In genomic region chrX:157307411-157307810, GRCm38 (mm10) we compare ENCODE assay signal across 8 mouse cellular contexts.
A peak's percentile ranks its signal among the peaks of the same experiment; 100 is the strongest.
DNase-seq lines count a peak whose midpoint lies in the region; ATAC-seq lines count a peak whose summit lies in the region.

No protein-coding gene starts in this region.

- H3K4me1 ChIP-seq in lung, embryonic 15.5 days = no peaks in the 10 kb centered on the region
- peaks cover 3% of the 10 kb centered on the region for H3K4me1 ChIP-seq in forebrain, embryonic 16.5 days (replicated peaks; ENCODE audit: control insufficient read depth, insufficient read depth, low read length)
- H3K4me1 ChIP-seq in midbrain, embryonic 12.5 days = peaks cover 3% of the 10 kb centered on the region; the same call in 1 of the 2 replicates

- H3K9ac ChIP-seq in lung, embryonic 15.5 days = no peak overlapping the region
- H3K9ac ChIP-seq in forebrain, embryonic 16.5 days (replicated peaks; ENCODE audit: low read depth, low read length) = no peak overlapping the region
- H3K9ac ChIP-seq in midbrain, embryonic 12.5 days (replicated peaks) = no peak overlapping the region

- H3K27ac ChIP-seq in lung, embryonic 15.5 days = no peak overlapping the region
- no peak overlapping the region for H3K27ac ChIP-seq in forebrain, embryonic 16.5 days (ENCODE audit: low read length)
- H3K27ac ChIP-seq in midbrain, embryonic 12.5 days (replicated peaks) = no peak overlapping the region

- no peaks in the 10 kb centered on the region for H3K9me3 ChIP-seq in lung, embryonic 15.5 days
- H3K9me3 ChIP-seq in forebrain, embryonic 16.5 days (ENCODE audit: control insufficient read depth, low read length) = no peaks in the 10 kb centered on the region
- no peaks in the 10 kb centered on the region for H3K9me3 ChIP-seq in midbrain, embryonic 12.5 days

- WGBS in lung, embryonic 15.5 days = 5% methylated on average over 3 of the region's 3 CpGs
- 4% methylated on average over 3 of the region's 3 CpGs for WGBS in forebrain, embryonic 16.5 days
- WGBS in midbrain, embryonic 12.5 days = 9% methylated on average over 3 of the region's 3 CpGs

- DNase-seq in CD4-positive, CD25-positive, alpha-beta regulatory T cell, adult 2 months (ENCODE audit: low read depth, low spot score) = peak; percentile 3
- no peak for DNase-seq in lung, adult 18-20 months
- DNase-seq in urinary bladder, postnatal 14 days (ENCODE audit: low spot score) = no peak
- no peak for DNase-seq in urinary bladder, adult 2 months (ENCODE audit: low spot score)

- no peak overlapping the region for H3K4me3 ChIP-seq in lung, embryonic 15.5 days
- no peak overlapping the region for H3K4me3 ChIP-seq in forebrain, embryonic 16.5 days (replicated peaks; ENCODE audit: low read length)
- no peak overlapping the region for H3K4me3 ChIP-seq in midbrain, embryonic 12.5 days

- H3K27me3 ChIP-seq in lung, embryonic 15.5 days = no peaks in the 10 kb centered on the region
- H3K27me3 ChIP-seq in forebrain, embryonic 16.5 days (replicated peaks; ENCODE audit: control insufficient read depth, insufficient read depth, low read length) = no peaks in the 10 kb centered on the region
- H3K27me3 ChIP-seq in midbrain, embryonic 12.5 days = peaks cover 5% of the 10 kb centered on the region

- no peak overlapping the region for H3K4me2 ChIP-seq in lung, embryonic 15.5 days
- H3K4me2 ChIP-seq in forebrain, embryonic 16.5 days (ENCODE audit: low read length) = no peak overlapping the region
- no peak overlapping the region for H3K4me2 ChIP-seq in midbrain, embryonic 12.5 days (replicated peaks)

- ATAC-seq in CD4-positive, CD25-positive, alpha-beta regulatory T cell, adult 4 months = no peak
- peak; percentile 64; the same call in 1 of the 2 replicates for ATAC-seq in lung, embryonic 15.5 days (ENCODE audit: borderline replicate concordance, extremely low read depth, low FRiP score, low TSS enrichment)
- peak; percentile 61 for ATAC-seq in forebrain, embryonic 16.5 days
- ATAC-seq in midbrain, embryonic 12.5 days (ENCODE audit: low FRiP score, low read depth) = peak; percentile 53

- no peaks in the 10 kb centered on the region for H3K36me3 ChIP-seq in lung, embryonic 15.5 days
- H3K36me3 ChIP-seq in forebrain, embryonic 16.5 days (ENCODE audit: control insufficient read depth, insufficient read depth) = no peaks in the 10 kb centered on the region
- no peaks in the 10 kb centered on the region for H3K36me3 ChIP-seq in midbrain, embryonic 12.5 days
